Mouse (Mus musculus) CH12.LX (cell line): ENCODE data around the gene Uvrag. TPM values are rescaled to one million over a fixed set of nuclear protein-coding genes. Genes with fewer than 3 reads are reported as not detected.

Experiments
- DNase-seq: peaks from one replicate; pipeline ENCODE4 v3.0.0-alpha.2; 2013; ENCODE audit errors: extremely low read depth
- H3K27ac ChIP-seq: 2 replicates; pipeline ENCODE4 v1.5.1; 2012; ENCODE audit warnings: low read depth, mild to moderate bottlenecking, control low read depth, moderate library complexity; ENCODE audit not compliant: insufficient read depth
- H3K27me3 ChIP-seq: replicated peaks from 2 replicates; pipeline ENCODE3; 2012; ENCODE audit warnings: inconsistent platforms
- H3K36me3 ChIP-seq, 2 experiments: replicated peaks in 1 of 2; 2 replicates each; pipeline versions ENCODE3 to v1.6.1; 2012; ENCODE audit warnings: inconsistent platforms in 1 of 2, low read length in 1 of 2, mild to moderate bottlenecking in 1 of 2, mixed read lengths in 1 of 2, moderate library complexity in 1 of 2; ENCODE audit not compliant: control insufficient read depth in 1 of 2, insufficient read depth in 1 of 2
- H3K4me1 ChIP-seq, 2 experiments: 2 replicates each; pipeline ENCODE4 v1.6.1; 2012; ENCODE audit warnings: inconsistent platforms in 1 of 2, moderate library complexity in 1 of 2; ENCODE audit not compliant: insufficient read depth in 2 of 2, control insufficient read depth in 1 of 2
- H3K4me2 ChIP-seq: 2 replicates; pipeline ENCODE4 v1.6.1; 2012; ENCODE audit warnings: low read depth, mild to moderate bottlenecking, control low read depth; ENCODE audit not compliant: poor library complexity, insufficient read depth, severe bottlenecking
- H3K4me3 ChIP-seq, 3 experiments: fragments of 150-350 bp in 1 of 3; sonication (generic) in 1 of 3; replicated peaks in 1 of 3; 2 replicates each; pipeline versions ENCODE3 to v1.5.1; 2011 to 2012; ENCODE audit warnings: low read depth in 2 of 3, low read length in 2 of 3, mild to moderate bottlenecking in 2 of 3, moderate library complexity in 2 of 3, control low read depth in 1 of 3, improper control_type of control experiment in 1 of 3, inconsistent platforms in 1 of 3, mixed read lengths in 1 of 3; ENCODE audit not compliant: poor library complexity in 1 of 3
- H3K79me2 ChIP-seq: replicated peaks from 2 replicates; pipeline ENCODE4 v1.6.1; 2012; ENCODE audit warnings: mild to moderate bottlenecking, moderate library complexity; ENCODE audit not compliant: control insufficient read depth, poor library complexity, insufficient read depth, severe bottlenecking; ENCODE audit errors: extremely low read depth
- H3K9ac ChIP-seq: 2 replicates; pipeline ENCODE4 v1.6.1; 2012; ENCODE audit warnings: low read depth, mild to moderate bottlenecking, control low read depth, moderate library complexity; ENCODE audit not compliant: insufficient read depth
- H3K9me3 ChIP-seq: replicated peaks from 2 replicates; pipeline ENCODE3; 2012; ENCODE audit warnings: low read length, inconsistent platforms, mixed read lengths
- CHD1 ChIP-seq: IDR thresholded peaks from 2 replicates; pipeline ENCODE4 v1.6.1; 2012; ENCODE audit warnings: low read depth, low read length, improper control_type of control experiment, inconsistent platforms
- E2F4 ChIP-seq: IDR thresholded peaks from 2 replicates; pipeline ENCODE4 v1.6.1; 2011; ENCODE audit warnings: low read depth, low read length, improper control_type of control experiment; ENCODE audit not compliant: insufficient replicate concordance
- HCFC1 ChIP-seq: IDR thresholded peaks from 2 replicates; pipeline ENCODE4 v1.6.1; 2012; ENCODE audit warnings: low read depth, mild to moderate bottlenecking, inconsistent platforms, low read length, improper control_type of control experiment
- JUN ChIP-seq: IDR thresholded peaks from 2 replicates; pipeline ENCODE4 v1.6.1; 2011; ENCODE audit warnings: low read depth, mild to moderate bottlenecking, low read length, improper control_type of control experiment, moderate library complexity; ENCODE audit not compliant: insufficient read depth
- JUND ChIP-seq: conservative IDR thresholded peaks from 2 replicates; pipeline ENCODE4 v1.6.1; 2011; ENCODE audit warnings: low read depth, low read length, improper control_type of control experiment
- KAT2A ChIP-seq: IDR thresholded peaks from 2 replicates; pipeline ENCODE4 v1.6.1; 2012; ENCODE audit warnings: low read length, improper control_type of control experiment, inconsistent platforms; ENCODE audit not compliant: insufficient replicate concordance
- MAX ChIP-seq: IDR thresholded peaks from 2 replicates; pipeline ENCODE4 v1.6.1; 2011; ENCODE audit warnings: low read length, improper control_type of control experiment
- MAZ ChIP-seq: IDR thresholded peaks from 2 replicates; pipeline ENCODE4 v1.6.1; 2012; ENCODE audit warnings: low read depth, mild to moderate bottlenecking, inconsistent platforms, low read length, improper control_type of control experiment, moderate library complexity
- MEF2A ChIP-seq: IDR thresholded peaks from 2 replicates; pipeline ENCODE4 v1.6.1; 2014; ENCODE audit warnings: low read depth, mild to moderate bottlenecking, inconsistent platforms, low read length, improper control_type of control experiment, borderline replicate concordance
- MYC ChIP-seq: IDR thresholded peaks from 2 replicates; pipeline ENCODE4 v1.6.1; 2011; ENCODE audit warnings: low read depth, mild to moderate bottlenecking, improper control_type of control experiment, low read length
- NELFE ChIP-seq: IDR thresholded peaks from 2 replicates; pipeline ENCODE4 v1.6.1; 2011; ENCODE audit warnings: low read depth, low read length, improper control_type of control experiment
- PAX5 ChIP-seq: IDR thresholded peaks from 2 replicates; pipeline ENCODE4 v1.6.1; 2012; ENCODE audit warnings: low read length, inconsistent platforms, mixed read lengths
- POLR2A ChIP-seq: IDR thresholded peaks from 2 replicates; pipeline ENCODE4 v1.6.1; 2011; ENCODE audit warnings: low read depth, mild to moderate bottlenecking, improper control_type of control experiment, low read length
- POLR2AphosphoS2 ChIP-seq: IDR thresholded peaks from 2 replicates; pipeline ENCODE4 v1.6.1; 2011; ENCODE audit warnings: low read depth, low read length, improper control_type of control experiment
- RCOR1 ChIP-seq: conservative IDR thresholded peaks from 2 replicates; pipeline ENCODE4 v1.6.1; 2012; ENCODE audit warnings: low read depth, mild to moderate bottlenecking, inconsistent platforms, low read length, improper control_type of control experiment
- UBTF ChIP-seq: IDR thresholded peaks from 2 replicates; pipeline ENCODE4 v1.6.1; 2012; ENCODE audit warnings: low read depth, mild to moderate bottlenecking, inconsistent platforms, low read length, improper control_type of control experiment, moderate library complexity
- USF1 ChIP-seq: IDR thresholded peaks from 2 replicates; pipeline ENCODE4 v1.6.1; 2014; ENCODE audit warnings: low read depth, mild to moderate bottlenecking, inconsistent platforms, low read length, improper control_type of control experiment
- USF2 ChIP-seq: conservative IDR thresholded peaks from 2 replicates; pipeline ENCODE4 v1.6.1; 2011; ENCODE audit warnings: low read depth, low read length, improper control_type of control experiment
- ZKSCAN1 ChIP-seq: IDR thresholded peaks from 2 replicates; pipeline ENCODE4 v1.6.1; 2012; ENCODE audit warnings: low read depth, inconsistent platforms, low read length, improper control_type of control experiment, borderline replicate concordance
- ZMIZ1 ChIP-seq: IDR thresholded peaks from 2 replicates; pipeline ENCODE4 v1.6.1; 2012; ENCODE audit warnings: low read depth, mild to moderate bottlenecking, inconsistent platforms, low read length, improper control_type of control experiment
- ZNF384 ChIP-seq: IDR thresholded peaks from 2 replicates; pipeline ENCODE4 v1.6.1; 2012; ENCODE audit warnings: low read depth, low read length, improper control_type of control experiment, inconsistent platforms
- dilution Hi-C: fragments of 300-500 bp; cut with MboI; formaldehyde crosslinking; loops from 2 replicates; pipeline ENCODE4 v1.14.3; 2020; ENCODE audit warnings: low sequenced_read_pairs; ENCODE audit not compliant: extremely low pct_unique_long_range_greater_than_20kb, extremely low pct_ligation_motif_present
- in situ Hi-C: fragments of 300-500 bp; cut with MboI; formaldehyde crosslinking; loops from 3 replicates; pipeline ENCODE4 v1.14.3; 2019; ENCODE audit warnings: low sequenced_read_pairs, low pct_ligation_motif_present, low pct_unique_long_range_greater_than_20kb, mixed read lengths
- polyA plus RNA-seq: library from polyadenylated mRNA; unstranded; fragments of >175 nt; gene quantifications from 2 replicates; pipeline ENCODE4 v1.2.1, GENCODE M21; 2012; ENCODE audit warnings: low read depth; ENCODE audit not compliant: insufficient read length
- total RNA-seq, 2 experiments: library from RNA; depleted of rRNA; stranded (reverse); fragments of 300-350 nt in 1 of 2; fragments of >200 nt in 1 of 2; gene quantifications; 2 replicates each; pipeline ENCODE4 v1.2.3; 2012 to 2014

The Uvrag gene
- total and polyA plus RNA-seq, 3 experiments, result 20.6 to 47.4 (median 37.5) TPM

DNA sequence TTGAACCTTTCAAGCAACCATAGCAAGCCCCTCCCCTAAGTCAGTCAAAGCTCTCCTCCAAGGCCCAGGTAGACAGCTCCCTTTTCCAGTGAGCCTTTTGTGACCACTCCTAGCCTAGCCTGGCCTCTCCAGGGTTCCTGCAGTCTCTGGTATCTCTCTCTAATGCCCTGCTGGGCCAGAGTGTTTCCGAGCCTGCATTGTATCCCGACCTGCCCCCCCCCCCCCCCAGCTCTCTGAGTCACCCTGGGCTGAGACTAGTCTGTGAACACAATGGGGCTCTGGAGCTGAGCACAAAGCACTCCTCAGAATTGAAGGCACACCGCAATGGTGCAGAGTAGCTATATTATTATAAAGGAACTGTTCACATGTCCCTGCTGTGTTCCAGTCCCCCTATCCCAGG lies 284.8 kb downstream of the Uvrag start:
- no peak for TF ChIP-seq ZMIZ1
- no peak for TF ChIP-seq PAX5
- TF ChIP-seq JUND, result no peak
- TF ChIP-seq UBTF, result no peak
- TF ChIP-seq E2F4, result no peak
- TF ChIP-seq MAZ, result no peak

DNA sequence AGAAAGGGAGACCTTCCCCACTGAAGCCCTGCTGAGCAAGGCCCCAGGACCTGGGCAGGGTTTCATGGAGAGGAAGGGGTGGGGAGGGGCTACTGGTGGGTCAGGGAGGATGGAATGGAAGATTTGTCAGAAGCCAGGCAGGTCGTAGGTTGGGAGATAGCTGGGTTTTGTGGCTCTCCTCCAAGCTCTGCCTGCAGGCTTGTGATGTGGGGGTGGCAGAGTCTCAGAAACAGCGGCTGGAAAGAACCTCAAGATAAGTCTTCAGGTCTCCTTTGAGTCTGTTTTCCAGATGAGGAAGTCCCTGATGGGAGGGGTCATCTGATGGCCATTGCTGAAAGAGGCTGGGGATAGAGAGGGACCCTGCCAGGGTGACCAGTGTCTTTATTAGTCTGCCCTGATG lies 285.6 kb downstream of the Uvrag start:
- H3K4me2 ChIP-seq, result no peak overlapping the region
- H3K27ac ChIP-seq, result no peak overlapping the region
- no peak for TF ChIP-seq POLR2AphosphoS2
- no peak for TF ChIP-seq UBTF
- TF ChIP-seq ZNF384, result no peak
- no peak for TF ChIP-seq CHD1
- no peak for TF ChIP-seq MEF2A
- TF ChIP-seq KAT2A, result no peak
- TF ChIP-seq USF1, result no peak
- no peak for TF ChIP-seq RCOR1
- TF ChIP-seq HCFC1, result no peak
- TF ChIP-seq USF2, result no peak
- TF ChIP-seq MYC, result no peak
- no peak for TF ChIP-seq POLR2A
- no peak for TF ChIP-seq NELFE
- TF ChIP-seq MAZ, result no peak
- TF ChIP-seq MAX, result no peak
- no peak for TF ChIP-seq JUN
- TF ChIP-seq ZKSCAN1, result no peak
- dilution Hi-C loops, result no loop called here
- DNase-seq, result no peak
- in situ Hi-C loops, result no loop called here
- H3K27me3 ChIP-seq, result peaks cover 19% of the 10 kb centered on the region
- no peaks in the 10 kb centered on the region for H3K79me2 ChIP-seq
- H3K4me1 ChIP-seq, result peaks cover 11 to 20% of the 10 kb centered on the region in 2 experiments
- no peak overlapping the region for H3K4me3 ChIP-seq
- H3K9me3 ChIP-seq, result peaks cover 7% of the 10 kb centered on the region
- H3K9ac ChIP-seq, result no peak overlapping the region
- H3K36me3 ChIP-seq, result no peaks in the 10 kb centered on the region

More for the DNA sequence above, 284.8 kb downstream of the Uvrag start:
- Histone ChIP-seq H3K9ac (no peak overlapping the region), H3K9me3 (no peaks in the 10 kb centered on the region), H3K27ac (no peak overlapping the region), H3K27me3 (peaks cover 18% of the 10 kb centered on the region), H3K79me2 (no peaks in the 10 kb centered on the region), H3K4me2 (no peak overlapping the region), H3K4me3 (no peak overlapping the region), H3K4me1 (peaks cover 11 to 24% of the 10 kb centered on the region in 2 experiments), H3K36me3 (no peaks in the 10 kb centered on the region)
- in situ Hi-C loops, result no loop called here
- dilution Hi-C loops, result no loop called here
- DNase-seq, result no peak
